Mouse (Mus musculus) heart, postnatal 0 days (tissue): ENCODE measurements around the gene Atxn1.

Experiments
- CTCF ChIP-seq: IDR thresholded peaks from 2 replicates; pipeline ENCODE4 v1.5.1; 2016; ENCODE audit warnings: antibody characterized with exemption, control low read depth, low read depth
- EP300 ChIP-seq: IDR thresholded peaks from 2 replicates; pipeline ENCODE4 v1.6.1; 2016; ENCODE audit warnings: antibody characterized with exemption, low read depth

- TF ChIP-seq CTCF = no peak
- no peak for TF ChIP-seq EP300
Measured at GRCm38 (mm10) chr13:45915921-45916320, 48.9 kb downstream of the Atxn1 start.
